Mouse (Mus musculus) erythroblast, embryonic 14.5 days (primary cell): ENCODE data around the gene Slc10a7. TPM values are rescaled to one million over a fixed set of nuclear protein-coding genes. Genes with fewer than 3 reads are reported as not detected.

ENCODE experiments used
- H3K27me3 ChIP-seq: 2 replicates; pipeline ENCODE4 v1.6.1; 2012; ENCODE audit warnings: inconsistent platforms; ENCODE audit not compliant: control insufficient read depth
- H3K36me3 ChIP-seq: 2 replicates; pipeline ENCODE4 v1.6.1; 2012; ENCODE audit warnings: mild to moderate bottlenecking, inconsistent platforms; ENCODE audit not compliant: control insufficient read depth
- H3K4me1 ChIP-seq: 2 replicates; pipeline ENCODE4 v1.6.1; 2012; ENCODE audit warnings: inconsistent platforms; ENCODE audit not compliant: control insufficient read depth
- H3K4me3 ChIP-seq: replicated peaks from 2 replicates; pipeline ENCODE3; 2012; ENCODE audit warnings: moderate library complexity, mild to moderate bottlenecking, inconsistent platforms
- H3K9me3 ChIP-seq: 2 replicates; pipeline ENCODE4 v1.6.1; 2012; ENCODE audit warnings: low read length, inconsistent platforms, mixed read lengths; ENCODE audit not compliant: control insufficient read depth
- GATA1 ChIP-seq: IDR thresholded peaks from 2 replicates; pipeline ENCODE4 v1.6.1; 2012; ENCODE audit warnings: low read length, inconsistent platforms, mixed read lengths
- TAL1 ChIP-seq: IDR thresholded peaks from 3 replicates; pipeline ENCODE4 v1.6.1; 2012; ENCODE audit warnings: low read length, inconsistent platforms, mixed read lengths
- polyA plus RNA-seq: library from polyadenylated mRNA; stranded (reverse); fragments of >175 nt; gene quantifications from 2 replicates; pipeline ENCODE4 v1.2.3, GENCODE M21; 2012

The Slc10a7 gene
- polyA plus RNA-seq, 1 experiment = 0.32 TPM

GRCm38 (mm10) chr8:78630414-78631164 is 121.4 kb downstream of the Slc10a7 start:
- TF ChIP-seq GATA1 = no peak
- no peak for TF ChIP-seq TAL1
- Histone ChIP-seq H3K36me3 (peaks cover 4% of the 10 kb centered on the region), H3K4me3 (no peak overlapping the region), H3K4me1 (no peaks in the 10 kb centered on the region), H3K9me3 (no peaks in the 10 kb centered on the region), H3K27me3 (no peaks in the 10 kb centered on the region)

GRCm38 (mm10) chr8:78633012-78633411 is 123.9 kb downstream of the Slc10a7 start:
- no peaks in the 10 kb centered on the region for H3K27me3 ChIP-seq
- H3K36me3 ChIP-seq = peaks cover 10% of the 10 kb centered on the region
- TF ChIP-seq GATA1 (no peak), TAL1 (no peak)
- H3K4me1 ChIP-seq = no peaks in the 10 kb centered on the region
- H3K9me3 ChIP-seq = peaks cover 2% of the 10 kb centered on the region; the same call in 1 of the 2 replicates
- no peak overlapping the region for H3K4me3 ChIP-seq

- H3K27me3 ChIP-seq = no peaks in the 10 kb centered on the region
- TF ChIP-seq TAL1 = no peak
- TF ChIP-seq GATA1 = no peak
- H3K4me3 ChIP-seq = no peak overlapping the region
- H3K9me3 ChIP-seq = peaks cover 4% of the 10 kb centered on the region; the same call in 1 of the 2 replicates
- H3K36me3 ChIP-seq = peaks cover 10% of the 10 kb centered on the region
- no peaks in the 10 kb centered on the region for H3K4me1 ChIP-seq
These were observed 124.9 kb downstream of the Slc10a7 start for GRCm38 (mm10) chr8:78634018-78634417.

- Histone ChIP-seq H3K36me3 (peaks cover 10% of the 10 kb centered on the region), H3K9me3 (peaks cover 4% of the 10 kb centered on the region; the same call in 1 of the 2 replicates), H3K27me3 (no peaks in the 10 kb centered on the region), H3K4me1 (no peaks in the 10 kb centered on the region), H3K4me3 (no peak overlapping the region)
- TF ChIP-seq GATA1 = no peak
These were observed 125.5 kb downstream of the Slc10a7 start for GRCm38 (mm10) chr8:78634523-78635240.

GRCm38 (mm10) chr8:78635241-78635771 is 126.2 kb downstream of the Slc10a7 start:
- TF ChIP-seq TAL1 (no peak), GATA1 (no peak)
- no peaks in the 10 kb centered on the region for H3K4me1 ChIP-seq
- no peak overlapping the region for H3K4me3 ChIP-seq
- no peaks in the 10 kb centered on the region for H3K27me3 ChIP-seq
- H3K9me3 ChIP-seq = peaks cover 4% of the 10 kb centered on the region; the same call in 1 of the 2 replicates
- H3K36me3 ChIP-seq = peaks cover 10% of the 10 kb centered on the region

- Histone ChIP-seq H3K9me3 (peaks cover 12% of the 10 kb centered on the region), H3K27me3 (no peaks in the 10 kb centered on the region), H3K36me3 (no peaks in the 10 kb centered on the region; the same call in 1 of the 2 replicates), H3K4me3 (no peak overlapping the region), H3K4me1 (no peaks in the 10 kb centered on the region)
- TF ChIP-seq GATA1 (no peak), TAL1 (no peak)
These were observed 132.8 kb downstream of the Slc10a7 start for GRCm38 (mm10) chr8:78641919-78642318.

GRCm38 (mm10) chr8:78642376-78642775 is 133.2 kb downstream of the Slc10a7 start:
- H3K27me3 ChIP-seq = no peaks in the 10 kb centered on the region
- no peaks in the 10 kb centered on the region; the same call in 1 of the 2 replicates for H3K36me3 ChIP-seq
- no peak for TF ChIP-seq GATA1
- no peak for TF ChIP-seq TAL1
- peaks cover 12% of the 10 kb centered on the region for H3K9me3 ChIP-seq
- no peaks in the 10 kb centered on the region for H3K4me1 ChIP-seq
- H3K4me3 ChIP-seq = no peak overlapping the region

- no peak for TF ChIP-seq GATA1
- no peak for TF ChIP-seq TAL1
- Histone ChIP-seq H3K4me1 (no peaks in the 10 kb centered on the region), H3K9me3 (peaks cover 7% of the 10 kb centered on the region), H3K4me3 (no peak overlapping the region), H3K36me3 (no peaks in the 10 kb centered on the region; the same call in 1 of the 2 replicates), H3K27me3 (no peaks in the 10 kb centered on the region)
These were observed 138.0 kb downstream of the Slc10a7 start for GRCm38 (mm10) chr8:78647000-78647656.

- no peaks in the 10 kb centered on the region for H3K4me1 ChIP-seq
- TF ChIP-seq TAL1 (no peak), GATA1 (no peak)
- peaks cover 7% of the 10 kb centered on the region for H3K9me3 ChIP-seq
- no peak overlapping the region for H3K4me3 ChIP-seq
- no peaks in the 10 kb centered on the region for H3K27me3 ChIP-seq
- H3K36me3 ChIP-seq = no peaks in the 10 kb centered on the region; the same call in 1 of the 2 replicates
These were observed 138.7 kb downstream of the Slc10a7 start for GRCm38 (mm10) chr8:78647846-78648245.
